Mouse (Mus musculus): ENCODE results near the gene Slc10a6. TPM values are rescaled to one million over a fixed set of nuclear protein-coding genes. Genes with fewer than 3 reads are reported as not detected.

The Slc10a6 gene
- polyA plus RNA-seq, 1 experiment from 2014 or later = not detected

DNA sequence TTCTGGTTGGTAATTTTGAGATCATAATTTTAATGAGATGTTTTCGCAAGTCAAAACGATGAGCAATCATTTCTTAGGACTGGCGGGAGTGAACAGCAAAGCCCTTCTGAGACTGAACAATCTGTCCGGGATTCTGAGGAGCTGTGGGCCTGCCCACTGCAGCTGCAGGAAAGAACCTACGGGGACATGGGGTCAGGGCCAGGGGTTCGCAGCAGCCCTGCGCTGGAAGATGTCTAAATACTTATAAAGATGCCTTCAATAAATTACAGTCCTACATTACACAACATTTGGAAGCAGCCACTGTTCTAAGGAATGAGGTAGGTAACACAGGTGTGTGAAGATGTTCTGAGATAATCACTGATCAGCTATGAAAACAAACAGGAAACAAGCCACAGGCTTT is 23.5 kb downstream of the Slc10a6 start:
- no peak overlapping the region for H3K4me3 ChIP-seq (ENCODE audit: low read depth, low read length)
- DNase-seq (ENCODE audit: low spot score) (no peak), ATAC-seq (ENCODE audit: insufficient read depth, low FRiP score, low TSS enrichment) (no peak)
- H3K9me3 ChIP-seq (ENCODE audit: control insufficient read depth, low read length) = no peaks in the 10 kb centered on the region
- no peak overlapping the region for H3K9ac ChIP-seq (ENCODE audit: low read length)
- no peaks in the 10 kb centered on the region for H3K27me3 ChIP-seq (ENCODE audit: control insufficient read depth, insufficient read depth, low read length)
- H3K4me2 ChIP-seq (ENCODE audit: low read depth) = no peak overlapping the region
- H3K36me3 ChIP-seq (ENCODE audit: control insufficient read depth, insufficient read depth, low read length) = no peaks in the 10 kb centered on the region
- 84% methylated on average over 7 of the region's 7 CpGs for WGBS
- no peak overlapping the region for H3K27ac ChIP-seq (ENCODE audit: low read depth, low read length)
- no peaks in the 10 kb centered on the region for H3K4me1 ChIP-seq (ENCODE audit: control insufficient read depth, insufficient read depth, low read length)

- WGBS = 51% methylated on average over 11 of the region's 11 CpGs
Observed at GRCm38 (mm10) chr5:103603115-103603893, 25.9 kb downstream of the Slc10a6 start.

GRCm38 (mm10) chr5:103598881-103599280 is 30.3 kb downstream of the Slc10a6 start:
- H3K4me2 ChIP-seq (ENCODE audit: low read depth) = no peak overlapping the region
- 82% methylated on average over 5 of the region's 5 CpGs for WGBS
- H3K27ac ChIP-seq (ENCODE audit: low read depth, low read length) = no peak overlapping the region
- H3K36me3 ChIP-seq (ENCODE audit: control insufficient read depth, insufficient read depth, low read length) = no peaks in the 10 kb centered on the region
- H3K4me1 ChIP-seq (ENCODE audit: control insufficient read depth, insufficient read depth, low read length) = no peaks in the 10 kb centered on the region
- H3K9me3 ChIP-seq (ENCODE audit: control insufficient read depth, low read length) = no peaks in the 10 kb centered on the region
- ATAC-seq (ENCODE audit: insufficient read depth, low FRiP score, low TSS enrichment) (no peak), DNase-seq (ENCODE audit: low spot score) (no peak)
- H3K27me3 ChIP-seq (ENCODE audit: control insufficient read depth, insufficient read depth, low read length) = no peaks in the 10 kb centered on the region
- H3K9ac ChIP-seq (ENCODE audit: low read length) = no peak overlapping the region
- no peak overlapping the region for H3K4me3 ChIP-seq (ENCODE audit: low read depth, low read length)

More at GRCm38 (mm10) chr5:103603115-103603893, 25.9 kb downstream of the Slc10a6 start:
- DNase-seq (ENCODE audit: low spot score) (no peak), ATAC-seq (ENCODE audit: insufficient read depth, low FRiP score, low TSS enrichment) (no peak)
- Histone ChIP-seq H3K27ac (ENCODE audit: low read depth, low read length) (no peak overlapping the region), H3K4me2 (ENCODE audit: low read depth) (no peak overlapping the region), H3K27me3 (ENCODE audit: control insufficient read depth, insufficient read depth, low read length) (no peaks in the 10 kb centered on the region), H3K4me3 (ENCODE audit: low read depth, low read length) (no peak overlapping the region), H3K4me1 (ENCODE audit: control insufficient read depth, insufficient read depth, low read length) (no peaks in the 10 kb centered on the region), H3K36me3 (ENCODE audit: control insufficient read depth, insufficient read depth, low read length) (no peaks in the 10 kb centered on the region), H3K9me3 (ENCODE audit: control insufficient read depth, low read length) (no peaks in the 10 kb centered on the region), H3K9ac (ENCODE audit: low read length) (no peak overlapping the region)

DNA sequence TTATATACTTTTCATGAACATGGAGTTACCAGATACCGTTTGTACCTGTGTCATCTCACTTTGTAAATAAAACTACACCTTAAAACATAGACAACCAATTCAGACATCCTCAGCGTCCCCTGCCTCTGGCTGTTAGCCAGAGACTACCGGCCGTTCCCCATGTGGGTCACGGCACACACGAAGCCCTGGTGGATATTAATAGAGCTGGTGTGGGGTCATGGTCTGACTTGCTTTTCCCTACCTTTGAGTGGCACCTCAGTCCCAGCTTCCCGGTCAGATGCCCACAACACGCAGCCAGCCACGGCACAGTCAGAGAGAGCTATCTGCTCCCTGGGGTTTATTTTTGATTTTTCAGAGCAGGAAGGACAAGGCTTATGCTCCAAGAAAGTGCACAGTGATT is 30.9 kb downstream of the Slc10a6 start:
- H3K27ac ChIP-seq (ENCODE audit: low read depth, low read length) = no peak overlapping the region

DNA sequence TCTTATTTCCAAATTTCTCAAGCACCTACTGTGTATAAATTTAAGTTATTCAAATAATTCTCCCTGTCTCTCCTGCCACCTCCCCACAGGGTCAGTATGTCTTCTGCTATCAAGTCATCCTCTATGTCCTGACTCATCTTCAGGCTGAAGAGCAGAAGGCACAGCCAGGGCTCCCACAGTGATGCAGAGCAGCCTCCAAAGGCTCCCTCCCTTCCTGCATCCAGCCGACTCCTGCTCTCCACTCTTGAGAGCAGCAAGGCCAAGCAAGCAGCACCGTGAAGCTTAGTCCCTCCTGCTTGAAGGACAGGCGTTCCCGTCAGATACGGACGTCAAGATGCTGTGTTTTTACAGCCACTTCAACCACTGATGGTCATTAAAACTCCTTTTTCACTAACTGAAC is 31.6 kb downstream of the Slc10a6 start:
- Histone ChIP-seq H3K4me2 (ENCODE audit: low read depth) (no peak overlapping the region), H3K36me3 (ENCODE audit: control insufficient read depth, insufficient read depth, low read length) (no peaks in the 10 kb centered on the region), H3K27ac (ENCODE audit: low read depth, low read length) (no peak overlapping the region), H3K9me3 (ENCODE audit: control insufficient read depth, low read length) (no peaks in the 10 kb centered on the region), H3K4me3 (ENCODE audit: low read depth, low read length) (no peak overlapping the region), H3K27me3 (ENCODE audit: control insufficient read depth, insufficient read depth, low read length) (no peaks in the 10 kb centered on the region), H3K4me1 (ENCODE audit: control insufficient read depth, insufficient read depth, low read length) (no peaks in the 10 kb centered on the region), H3K9ac (ENCODE audit: low read length) (no peak overlapping the region)
- DNase-seq (ENCODE audit: low spot score) = no peak
- ATAC-seq (ENCODE audit: insufficient read depth, low FRiP score, low TSS enrichment) = no peak
- WGBS = 65% methylated on average over 6 of the region's 6 CpGs

More for the DNA sequence above, 30.9 kb downstream of the Slc10a6 start:
- WGBS = 92% methylated on average over 9 of the region's 9 CpGs
- Histone ChIP-seq H3K4me2 (ENCODE audit: low read depth) (no peak overlapping the region), H3K27me3 (ENCODE audit: control insufficient read depth, insufficient read depth, low read length) (no peaks in the 10 kb centered on the region), H3K4me3 (ENCODE audit: low read depth, low read length) (no peak overlapping the region), H3K9me3 (ENCODE audit: control insufficient read depth, low read length) (no peaks in the 10 kb centered on the region), H3K4me1 (ENCODE audit: control insufficient read depth, insufficient read depth, low read length) (no peaks in the 10 kb centered on the region), H3K9ac (ENCODE audit: low read length) (no peak overlapping the region), H3K36me3 (ENCODE audit: control insufficient read depth, insufficient read depth, low read length) (no peaks in the 10 kb centered on the region)
- no peak for DNase-seq (ENCODE audit: low spot score)
- no peak for ATAC-seq (ENCODE audit: insufficient read depth, low FRiP score, low TSS enrichment)

DNA sequence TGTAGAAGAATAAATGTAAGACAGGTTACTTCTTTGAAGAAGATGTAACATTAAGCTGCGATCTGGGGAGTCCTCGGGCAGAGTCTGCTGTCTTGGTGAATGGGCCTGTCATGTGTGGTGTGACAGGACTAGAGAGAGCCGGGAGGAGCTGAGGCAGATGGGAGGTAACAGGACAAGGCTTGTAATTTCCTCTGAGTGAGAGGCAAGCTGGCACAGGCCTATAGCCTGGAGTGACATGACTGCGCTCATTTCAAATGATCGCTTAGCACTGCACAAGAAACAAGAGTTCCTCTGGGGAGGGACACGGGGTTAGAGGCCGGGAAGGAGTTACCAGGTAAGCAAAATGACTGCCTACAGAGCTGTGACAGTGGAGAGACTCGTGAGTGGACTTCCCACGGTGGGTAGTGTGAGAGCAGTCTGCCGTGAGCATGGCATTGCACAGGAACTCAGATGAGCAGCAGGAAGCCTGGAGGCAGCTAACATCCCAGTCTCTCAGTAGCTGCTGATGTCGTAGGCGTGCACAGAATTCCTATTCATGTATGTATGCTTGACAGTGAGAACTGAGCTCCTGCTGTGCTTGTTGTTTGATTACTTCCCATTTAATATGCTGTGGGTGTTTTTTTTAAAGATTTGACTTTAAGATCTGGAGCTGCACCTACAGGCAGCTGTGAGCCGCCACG is 32.6 kb downstream of the Slc10a6 start:
- H3K27ac ChIP-seq (ENCODE audit: low read depth, low read length) = no peak overlapping the region
- H3K9ac ChIP-seq (ENCODE audit: low read length) = no peak overlapping the region
- no peak overlapping the region for H3K4me3 ChIP-seq (ENCODE audit: low read depth, low read length)
- ATAC-seq (ENCODE audit: insufficient read depth, low FRiP score, low TSS enrichment) (no peak), DNase-seq (ENCODE audit: low spot score) (no peak)
- H3K36me3 ChIP-seq (ENCODE audit: control insufficient read depth, insufficient read depth, low read length) = no peaks in the 10 kb centered on the region
- WGBS = 75% methylated on average over 14 of the region's 14 CpGs
- no peak overlapping the region for H3K4me2 ChIP-seq (ENCODE audit: low read depth)
- H3K27me3 ChIP-seq (ENCODE audit: control insufficient read depth, insufficient read depth, low read length) = no peaks in the 10 kb centered on the region
- H3K4me1 ChIP-seq (ENCODE audit: control insufficient read depth, insufficient read depth, low read length) = no peaks in the 10 kb centered on the region
- no peaks in the 10 kb centered on the region for H3K9me3 ChIP-seq (ENCODE audit: control insufficient read depth, low read length)

- Histone ChIP-seq H3K27ac (ENCODE audit: low read depth, low read length) (no peak overlapping the region), H3K4me1 (ENCODE audit: control insufficient read depth, insufficient read depth, low read length) (no peaks in the 10 kb centered on the region)
- no peak for ATAC-seq (ENCODE audit: insufficient read depth, low FRiP score, low TSS enrichment)
Observed at GRCm38 (mm10) chr5:103595394-103596226, 33.6 kb downstream of the Slc10a6 start.

DNA sequence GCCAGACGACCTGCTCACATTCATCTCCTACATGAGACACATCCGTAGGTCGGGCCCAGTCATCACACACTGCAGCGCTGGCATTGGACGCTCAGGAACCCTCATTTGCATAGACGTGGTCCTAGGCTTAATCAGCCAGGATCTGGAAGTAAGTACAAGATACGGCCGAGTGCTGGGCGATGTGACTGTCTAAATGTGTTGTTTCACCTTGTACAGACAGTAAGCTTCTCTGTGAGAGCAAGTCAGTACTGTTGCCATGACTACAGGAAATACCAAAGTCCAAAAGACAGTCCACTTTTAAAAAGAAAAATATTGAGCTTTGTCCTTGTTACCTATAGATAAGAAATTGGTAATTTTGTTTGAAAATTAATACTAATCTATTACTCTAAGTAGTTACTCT is 35.6 kb downstream of the Slc10a6 start:
- no peak overlapping the region for H3K27ac ChIP-seq (ENCODE audit: low read depth, low read length)
- no peak for DNase-seq (ENCODE audit: low spot score)
- no peak overlapping the region for H3K9ac ChIP-seq (ENCODE audit: low read length)
- H3K4me1 ChIP-seq (ENCODE audit: control insufficient read depth, insufficient read depth, low read length) = no peaks in the 10 kb centered on the region
- H3K36me3 ChIP-seq (ENCODE audit: control insufficient read depth, insufficient read depth, low read length) = no peaks in the 10 kb centered on the region
- no peak overlapping the region for H3K4me2 ChIP-seq (ENCODE audit: low read depth)
- H3K9me3 ChIP-seq (ENCODE audit: control insufficient read depth, low read length) = no peaks in the 10 kb centered on the region
- 89% methylated on average over 9 of the region's 9 CpGs for WGBS
- ATAC-seq (ENCODE audit: insufficient read depth, low FRiP score, low TSS enrichment) = no peak
- no peak overlapping the region for H3K4me3 ChIP-seq (ENCODE audit: low read depth, low read length)
- no peaks in the 10 kb centered on the region for H3K27me3 ChIP-seq (ENCODE audit: control insufficient read depth, insufficient read depth, low read length)

More at GRCm38 (mm10) chr5:103595394-103596226, 33.6 kb downstream of the Slc10a6 start:
- 68% methylated on average over 13 of the region's 13 CpGs for WGBS
- H3K4me3 ChIP-seq (ENCODE audit: low read depth, low read length) = no peak overlapping the region
- H3K9ac ChIP-seq (ENCODE audit: low read length) = no peak overlapping the region
- DNase-seq (ENCODE audit: low spot score) = no peak
- no peaks in the 10 kb centered on the region for H3K27me3 ChIP-seq (ENCODE audit: control insufficient read depth, insufficient read depth, low read length)
- no peaks in the 10 kb centered on the region for H3K9me3 ChIP-seq (ENCODE audit: control insufficient read depth, low read length)
- H3K4me2 ChIP-seq (ENCODE audit: low read depth) = no peak overlapping the region
- no peaks in the 10 kb centered on the region for H3K36me3 ChIP-seq (ENCODE audit: control insufficient read depth, insufficient read depth, low read length)

Measured in neural tube, embryonic 11.5 days (tissue).